Mouse (Mus musculus): ENCODE results near the gene Smim15. TPM values are rescaled to one million over a fixed set of nuclear protein-coding genes. Genes with fewer than 3 reads are reported as not detected.

Gene Smim15
- polyA plus RNA-seq, 1 experiment = 82.4 TPM

DNA sequence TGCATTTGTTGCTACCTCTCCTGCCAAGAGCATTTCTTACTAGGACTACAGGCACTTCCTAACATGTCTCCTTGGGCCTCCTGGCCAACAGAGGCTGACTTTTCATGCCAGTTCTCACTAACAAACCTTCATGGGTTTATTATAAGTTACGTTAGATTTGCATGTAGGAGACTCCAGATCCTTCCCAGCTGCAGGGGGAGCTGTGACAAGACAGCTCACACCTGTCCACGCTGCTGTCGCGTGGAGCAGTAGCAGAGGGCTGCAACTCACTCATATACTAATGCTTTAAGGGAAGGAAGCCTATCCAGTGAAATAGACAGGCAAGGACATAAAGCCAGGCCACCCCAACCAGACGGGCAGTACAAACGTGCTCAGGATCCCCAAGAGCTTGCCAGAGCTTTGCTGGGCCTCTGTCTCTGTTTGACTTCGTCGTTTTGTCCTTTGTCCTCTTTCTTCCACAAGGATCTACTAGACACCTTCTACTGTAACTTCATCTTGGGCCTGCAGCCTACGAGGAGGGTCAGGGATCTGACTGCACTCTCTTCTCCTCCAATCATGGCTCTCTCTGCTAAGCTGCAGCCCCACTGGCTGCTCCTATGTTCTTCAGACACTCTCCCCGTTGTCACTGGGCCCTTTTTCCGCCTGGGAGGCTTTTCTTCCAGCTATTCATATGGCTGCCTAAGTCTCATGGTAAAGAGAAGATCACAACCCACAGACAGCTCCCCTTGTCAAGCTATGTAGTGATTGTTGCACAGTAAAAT lies 19.3 kb downstream of the Smim15 start:
- DNase-seq (ENCODE audit: low spot score) = no peak

GRCm38 (mm10) chr13:108064331-108064730 lies 20.1 kb downstream of the Smim15 start:
- no peak for DNase-seq (ENCODE audit: low spot score)

- DNase-seq (ENCODE audit: low spot score) = no peak
Observed at GRCm38 (mm10) chr13:108066021-108066420, 21.8 kb downstream of the Smim15 start.

GRCm38 (mm10) chr13:108069151-108069550 lies 24.9 kb downstream of the Smim15 start:
- no peak for DNase-seq (ENCODE audit: low spot score)

GRCm38 (mm10) chr13:108070171-108070570 lies 25.9 kb downstream of the Smim15 start:
- no peak for DNase-seq (ENCODE audit: low spot score)

- no peak for DNase-seq (ENCODE audit: low spot score)
Observed at GRCm38 (mm10) chr13:108077476-108077875, 33.2 kb downstream of the Smim15 start.

DNA sequence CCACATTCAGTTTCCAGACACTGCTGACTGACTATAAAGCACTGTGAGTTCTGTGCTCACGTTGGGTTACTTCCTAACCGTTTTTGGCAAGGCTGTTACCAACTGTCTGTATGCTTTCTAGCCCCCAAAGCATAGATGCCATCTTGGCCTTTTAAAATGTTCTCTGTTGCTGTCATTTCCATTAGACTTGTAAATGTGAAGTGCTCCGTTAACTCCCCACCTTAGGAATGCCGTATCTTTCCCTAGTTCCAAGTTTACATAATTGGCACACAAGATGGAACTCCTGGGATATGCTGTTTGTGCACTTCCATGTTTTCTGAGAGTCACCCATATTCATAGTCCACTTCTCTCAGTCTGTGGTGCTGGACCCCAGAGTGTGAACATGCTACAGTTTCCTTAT lies 33.7 kb downstream of the Smim15 start:
- DNase-seq (ENCODE audit: low spot score) = no peak

DNA sequence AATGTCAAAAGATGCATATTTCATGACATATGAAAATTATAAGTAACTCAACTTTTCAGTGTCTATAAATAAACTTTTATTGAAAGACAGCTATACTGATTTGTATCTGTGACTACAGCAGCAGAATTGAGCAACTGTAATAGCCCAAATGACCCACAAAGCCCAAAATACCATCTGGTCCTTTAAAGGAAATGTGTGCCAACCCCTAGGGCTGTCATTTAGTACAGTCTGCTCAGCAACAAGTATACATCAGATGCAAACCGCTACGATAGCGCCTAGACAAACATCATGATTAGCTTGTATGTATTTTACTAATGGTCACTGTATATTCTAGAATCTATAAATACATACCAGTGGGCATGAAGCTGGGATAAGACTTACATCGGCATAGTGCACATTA lies 39.8 kb downstream of the Smim15 start:
- no peak for DNase-seq (ENCODE audit: low spot score)

DNA sequence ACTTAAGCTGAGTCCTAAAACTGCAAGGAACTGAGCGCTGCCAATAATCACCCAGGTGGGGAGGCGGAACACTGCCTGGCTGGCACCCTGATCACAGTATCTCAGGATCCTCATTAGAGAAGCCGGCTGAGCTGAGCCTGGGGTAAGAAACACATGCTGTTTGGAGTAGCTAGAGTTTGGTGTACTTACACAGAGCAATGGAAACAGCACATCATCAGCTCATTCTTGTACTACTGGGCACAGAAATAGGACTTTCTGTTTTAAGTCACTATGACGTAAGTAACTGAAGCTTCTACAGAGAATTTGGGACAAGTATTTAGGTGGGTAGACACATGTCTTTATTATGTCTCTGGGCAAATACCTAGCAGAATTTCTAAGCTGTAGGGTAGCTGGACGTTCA lies 41.8 kb downstream of the Smim15 start:
- no peak for DNase-seq (ENCODE audit: low spot score)

GRCm38 (mm10) chr13:108086724-108087123 lies 42.5 kb downstream of the Smim15 start:
- DNase-seq (ENCODE audit: low spot score) = no peak

DNA sequence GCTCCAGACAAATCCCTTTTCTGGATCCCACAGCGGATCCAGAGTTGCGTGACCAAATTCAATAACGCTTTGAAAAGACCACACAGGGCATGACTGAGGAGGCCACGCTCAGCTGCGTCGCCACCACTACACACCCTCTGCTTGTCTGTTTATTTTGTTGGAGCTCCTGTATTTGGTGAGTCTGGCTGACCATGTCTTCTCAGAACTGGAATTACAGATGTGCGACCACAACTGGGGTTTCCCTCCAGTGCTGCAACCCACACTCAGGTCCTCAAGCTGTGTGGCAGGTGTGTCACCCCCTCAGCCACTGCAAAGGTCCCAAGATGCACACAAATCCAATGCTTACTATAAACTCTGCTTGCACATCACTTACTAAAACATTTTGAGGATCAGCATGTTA lies 48.0 kb downstream of the Smim15 start:
- no peak for DNase-seq (ENCODE audit: low spot score)

GRCm38 (mm10) chr13:108094681-108095080 lies 50.4 kb downstream of the Smim15 start:
- DNase-seq (ENCODE audit: low spot score) = no peak

DNA sequence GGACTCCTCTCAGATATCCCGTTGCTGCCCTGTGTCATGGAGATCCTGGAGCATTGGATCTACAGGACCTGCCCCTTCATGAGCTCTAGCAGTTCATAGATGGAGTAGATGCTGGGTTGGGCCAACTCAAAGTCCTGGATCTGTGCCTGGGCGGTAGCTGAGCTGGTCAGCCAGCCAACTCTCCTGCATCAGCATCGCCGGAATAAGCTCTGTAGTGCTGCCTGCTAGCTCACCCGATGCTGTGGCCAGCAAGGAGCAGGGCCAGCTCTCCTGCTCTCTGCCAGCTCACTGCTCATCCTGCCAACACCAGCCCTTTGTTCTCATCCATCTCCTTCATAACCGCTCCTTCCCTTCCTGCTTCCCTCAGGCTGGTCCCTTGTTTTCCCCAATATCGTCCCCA lies 51.4 kb downstream of the Smim15 start:
- DNase-seq (ENCODE audit: low spot score) = no peak

GRCm38 (mm10) chr13:108096446-108096845 lies 52.2 kb downstream of the Smim15 start:
- DNase-seq (ENCODE audit: low spot score) = no peak

Other genes starting within 250 kb of the Smim15 start
- 27.1 and 29.1 TPM in 2 replicates for gene Ndufaf2, start 114.2 kb downstream of the Smim15 start, polyA plus RNA-seq (2012; rRNA removed)
- gene Ercc8, start 114.3 kb downstream of the Smim15 start, polyA plus RNA-seq (2012; rRNA removed) = 6.2 and 6.4 TPM in 2 replicates
- 1.6 and 1.8 TPM in 2 replicates for gene Elovl7, start 170.0 kb downstream of the Smim15 start, polyA plus RNA-seq (2012; rRNA removed)

Measured in urinary bladder, adult 2 months (tissue).